Mouse (Mus musculus) inflammation-experienced regulatory T-cells, adult 16 weeks (primary cell): ENCODE results near the gene Olfr1370. TPM values are rescaled to one million over a fixed set of nuclear protein-coding genes. Genes with fewer than 3 reads are reported as not detected.

Source experiments
- polyA plus RNA-seq: library from polyadenylated mRNA; unstranded; fragments of 100-300 nt; shearing (Covaris generic); gene quantifications from one replicate; pipeline ENCODE4 v1.2.1, GENCODE M21; 2017

Gene Olfr1370
- not detected for polyA plus RNA-seq

DNA sequence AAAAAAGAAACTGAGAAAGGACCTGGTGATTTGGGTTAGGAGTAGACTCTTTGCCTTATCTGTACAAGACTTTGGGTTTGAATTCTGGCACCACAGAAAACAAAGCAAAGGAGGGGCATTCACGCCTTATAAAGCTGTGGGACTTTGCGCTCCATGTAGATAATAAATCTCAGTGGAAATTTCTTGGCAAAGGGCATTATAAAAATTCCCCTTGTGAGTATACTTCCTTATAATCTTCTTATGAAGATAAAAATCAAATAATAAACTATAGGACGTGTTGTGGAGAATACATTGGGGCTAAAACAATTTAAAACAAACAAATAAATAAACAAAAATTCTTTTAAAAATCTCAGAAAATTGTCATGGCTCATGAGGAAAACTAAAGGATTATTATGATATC is at the start of gene Olfr1370:
TSS of gene Olfr1370 (minus strand) at position 101 of the 400 bp plus-strand sequence.

DNA sequence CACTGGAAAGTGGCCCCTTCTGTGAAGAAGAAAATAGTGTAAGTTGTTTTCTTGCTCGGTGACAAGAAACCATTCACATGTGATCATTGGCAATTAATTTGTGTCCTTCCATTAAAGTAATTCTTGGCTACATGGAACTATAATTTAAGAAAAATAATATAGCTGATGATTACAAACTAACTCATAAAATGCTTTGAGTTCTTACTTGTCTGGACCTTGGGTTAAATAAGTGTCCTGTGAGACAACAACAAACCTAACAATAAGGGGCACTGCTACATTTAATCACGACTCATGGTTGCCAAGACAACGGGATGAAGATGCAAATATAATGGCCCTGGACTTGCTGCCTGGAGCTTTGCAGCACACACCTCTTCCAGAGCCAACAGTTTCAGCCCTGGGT is 36.4 kb upstream of the Olfr1370 start, which contains the start of gene Olfr1369-ps1:
TSS of gene Olfr1369-ps1 (plus strand) at position 301 of the 400 bp plus-strand sequence.

Other genes starting within 250 kb of the Olfr1370 start
- gene Olfr1369-ps1, start 36.5 kb upstream of the Olfr1370 start, polyA plus RNA-seq = not detected
- not detected for gene Olfr263, start 54.7 kb upstream of the Olfr1370 start, polyA plus RNA-seq
- not detected for gene Olfr1368, start 70.9 kb upstream of the Olfr1370 start, polyA plus RNA-seq
- gene Trim27, start 104.5 kb upstream of the Olfr1370 start, polyA plus RNA-seq = 29.1 TPM
- gene Gpx5, start 217.8 kb upstream of the Olfr1370 start, polyA plus RNA-seq = not detected
- not detected for gene Gpx6, start 237.2 kb upstream of the Olfr1370 start, polyA plus RNA-seq